Mouse (Mus musculus): ENCODE measurements around the gene Tyrobp. TPM values are rescaled to one million over a fixed set of nuclear protein-coding genes. Genes with fewer than 3 reads are reported as not detected.

Tyrobp gene
- polyA plus RNA-seq, 1 experiment: 7.6 TPM

DNA sequence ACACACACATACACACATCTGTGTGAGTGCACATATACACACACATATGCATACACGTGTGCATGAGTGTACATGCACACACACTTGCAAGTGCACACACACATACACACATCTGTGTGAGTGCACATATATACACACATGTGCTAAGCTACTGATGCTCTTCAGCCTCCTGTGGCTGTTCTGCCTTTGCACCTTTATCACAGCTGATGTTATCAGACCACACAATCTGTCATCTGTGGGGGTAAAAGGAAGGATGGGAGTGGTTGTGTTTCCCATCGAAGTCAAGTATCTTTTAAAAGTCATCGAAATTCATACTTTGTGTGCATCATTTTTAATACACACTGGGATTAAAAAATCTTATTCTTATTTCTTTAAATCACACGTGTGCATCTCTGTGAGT is 11.2 kb upstream of the Tyrobp start:
- H3K4me1 ChIP-seq (ENCODE audit: control insufficient read depth, insufficient read depth, low read length): no peaks in the 10 kb centered on the region
- TF ChIP-seq POLR2A (IDR thresholded peaks at IDR 0.05; ENCODE audit: low read depth, low read length) (no peak), CTCF (IDR thresholded peaks at IDR 0.05; ENCODE audit: borderline replicate concordance, insufficient read depth, low read length) (no peak)
- H3K4me3 ChIP-seq (ENCODE audit: insufficient read depth, low read length): no peak overlapping the region
- H3K27ac ChIP-seq (ENCODE audit: insufficient read depth, low read length): no peak overlapping the region

DNA sequence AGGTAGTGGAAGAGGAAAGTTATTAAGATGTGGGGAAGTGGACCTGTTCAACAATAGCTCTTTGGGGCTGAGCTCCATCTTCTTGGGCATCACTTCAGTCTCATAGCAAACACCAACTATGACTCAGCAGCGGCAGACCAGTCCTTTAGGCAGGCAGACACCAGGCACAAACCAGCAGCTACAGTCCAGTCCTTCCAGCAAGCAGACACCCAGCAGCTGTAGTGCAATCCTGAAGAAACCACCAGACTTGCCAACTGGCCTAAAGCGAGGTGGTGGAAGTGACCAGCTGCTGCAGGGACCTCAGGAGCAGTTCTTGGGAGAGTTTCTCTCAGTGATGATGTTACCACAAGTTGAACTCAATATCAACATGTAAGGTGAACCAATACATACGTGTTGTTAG is 4.9 kb upstream of the Tyrobp start:
- H3K27ac ChIP-seq (ENCODE audit: insufficient read depth, low read length): no peak overlapping the region
- no peaks in the 10 kb centered on the region for H3K4me1 ChIP-seq (ENCODE audit: control insufficient read depth, insufficient read depth, low read length)
- no peak overlapping the region for H3K4me3 ChIP-seq (ENCODE audit: insufficient read depth, low read length)
- TF ChIP-seq CTCF (IDR thresholded peaks at IDR 0.05; ENCODE audit: borderline replicate concordance, insufficient read depth, low read length) (no peak), POLR2A (IDR thresholded peaks at IDR 0.05; ENCODE audit: low read depth, low read length) (no peak)

DNA sequence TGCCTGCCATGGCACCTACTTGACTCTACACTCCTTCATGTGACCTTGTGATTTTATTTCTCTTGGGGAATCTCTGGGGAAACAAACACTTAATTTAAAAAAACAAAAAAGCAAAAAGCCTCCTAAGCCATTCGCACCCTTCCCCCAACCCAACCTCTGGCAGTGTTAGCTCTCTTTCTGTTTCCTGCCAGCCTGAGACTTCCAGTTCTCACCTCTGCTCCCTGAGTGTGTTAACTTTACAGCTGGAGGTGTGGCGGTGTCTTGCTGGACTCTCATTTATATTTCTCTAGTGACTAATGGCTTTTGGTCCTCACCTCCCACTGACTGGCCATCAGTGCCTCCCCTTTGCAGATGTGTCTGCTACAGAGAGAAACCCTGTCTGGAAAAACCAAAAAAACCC is 3.8 kb upstream of the Tyrobp start:
- Histone ChIP-seq H3K4me3 (ENCODE audit: insufficient read depth, low read length) (no peak overlapping the region), H3K4me1 (ENCODE audit: control insufficient read depth, insufficient read depth, low read length) (no peaks in the 10 kb centered on the region)
- TF ChIP-seq CTCF (IDR thresholded peaks at IDR 0.05; ENCODE audit: borderline replicate concordance, insufficient read depth, low read length) (no peak), POLR2A (IDR thresholded peaks at IDR 0.05; ENCODE audit: low read depth, low read length) (no peak)

DNA sequence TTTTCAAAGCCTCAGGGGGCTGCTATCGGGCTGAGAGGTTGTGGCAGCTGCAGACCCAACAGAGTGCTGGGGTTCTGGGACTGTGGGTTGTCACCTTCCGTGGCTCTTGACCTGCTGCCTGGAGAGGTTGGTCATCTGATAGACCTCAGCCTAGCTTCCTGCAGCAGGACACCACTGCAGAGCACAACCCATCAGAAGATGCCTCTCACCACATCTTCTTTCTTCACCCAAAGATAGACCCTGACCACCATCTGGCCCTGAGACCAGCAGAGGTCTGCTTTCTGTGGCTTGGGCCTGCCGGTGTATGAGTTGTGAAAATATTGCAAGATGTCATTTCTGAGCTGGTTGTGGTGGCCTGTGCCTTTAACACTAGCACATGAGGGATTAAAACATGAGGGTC is 2.5 kb upstream of the Tyrobp start:
- Histone ChIP-seq H3K27ac (ENCODE audit: insufficient read depth, low read length) (no peak overlapping the region), H3K4me1 (ENCODE audit: control insufficient read depth, insufficient read depth, low read length) (no peaks in the 10 kb centered on the region), H3K4me3 (ENCODE audit: insufficient read depth, low read length) (no peak overlapping the region)
- TF ChIP-seq CTCF (IDR thresholded peaks at IDR 0.05; ENCODE audit: borderline replicate concordance, insufficient read depth, low read length): no peak
- no peak for TF ChIP-seq POLR2A (IDR thresholded peaks at IDR 0.05; ENCODE audit: low read depth, low read length)

More for the DNA sequence above, 3.8 kb upstream of the Tyrobp start:
- H3K27ac ChIP-seq (ENCODE audit: insufficient read depth, low read length): no peak overlapping the region

DNA sequence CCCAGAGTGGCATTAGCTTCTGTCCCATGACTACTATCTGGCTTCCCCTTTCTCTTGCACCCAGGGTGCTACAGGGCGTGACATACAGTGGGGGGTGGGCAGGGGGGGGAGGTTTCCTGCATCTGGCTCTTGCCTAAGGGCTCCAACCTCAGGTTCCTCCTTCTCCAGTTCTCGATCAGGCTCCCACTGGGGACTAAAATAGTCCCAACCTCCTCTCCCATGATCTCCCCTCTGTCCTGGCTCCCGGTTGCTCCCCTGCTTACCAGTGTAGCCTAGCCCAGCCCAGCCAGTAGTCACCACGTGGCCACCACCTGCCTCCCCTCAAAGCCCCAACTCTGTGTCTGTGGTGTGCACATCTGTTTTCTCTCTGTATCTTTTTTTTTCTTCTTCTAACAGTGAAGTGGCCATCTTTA is 819 bp upstream of the Tyrobp start:
- Histone ChIP-seq H3K4me1 (ENCODE audit: control insufficient read depth, insufficient read depth, low read length) (no peaks in the 10 kb centered on the region), H3K27ac (ENCODE audit: insufficient read depth, low read length) (no peak overlapping the region), H3K4me3 (ENCODE audit: insufficient read depth, low read length) (no peak overlapping the region)
- TF ChIP-seq CTCF (IDR thresholded peaks at IDR 0.05; ENCODE audit: borderline replicate concordance, insufficient read depth, low read length) (no peak), POLR2A (IDR thresholded peaks at IDR 0.05; ENCODE audit: low read depth, low read length) (no peak)

DNA sequence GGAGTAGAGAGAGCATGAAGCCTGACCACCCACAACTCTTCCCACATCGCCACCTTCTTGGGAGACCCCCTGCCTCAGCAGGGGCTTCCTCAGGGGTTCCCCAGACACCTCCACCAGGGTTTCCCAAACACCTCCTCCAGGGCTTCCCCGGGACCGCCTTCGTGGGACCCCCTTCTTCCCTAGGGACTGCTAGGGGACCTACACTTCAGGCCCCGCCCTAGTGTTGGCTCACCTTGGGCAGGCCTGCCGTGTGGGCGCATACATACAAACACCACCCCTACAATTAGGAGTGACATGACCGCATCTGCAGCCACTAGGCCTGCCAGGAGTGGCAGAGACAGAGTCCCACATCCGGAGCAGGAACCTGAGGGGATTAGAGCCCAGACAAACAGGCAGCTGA is 4.3 kb downstream of the Tyrobp start:
- Histone ChIP-seq H3K27ac (ENCODE audit: insufficient read depth, low read length) (no peak overlapping the region), H3K4me1 (ENCODE audit: control insufficient read depth, insufficient read depth, low read length) (peaks cover 3% of the 10 kb centered on the region; the same call in 1 of the 2 replicates), H3K4me3 (ENCODE audit: insufficient read depth, low read length) (no peak overlapping the region)
- TF ChIP-seq CTCF (IDR thresholded peaks at IDR 0.05; ENCODE audit: borderline replicate concordance, insufficient read depth, low read length) (no peak), POLR2A (IDR thresholded peaks at IDR 0.05; ENCODE audit: low read depth, low read length) (no peak)

DNA sequence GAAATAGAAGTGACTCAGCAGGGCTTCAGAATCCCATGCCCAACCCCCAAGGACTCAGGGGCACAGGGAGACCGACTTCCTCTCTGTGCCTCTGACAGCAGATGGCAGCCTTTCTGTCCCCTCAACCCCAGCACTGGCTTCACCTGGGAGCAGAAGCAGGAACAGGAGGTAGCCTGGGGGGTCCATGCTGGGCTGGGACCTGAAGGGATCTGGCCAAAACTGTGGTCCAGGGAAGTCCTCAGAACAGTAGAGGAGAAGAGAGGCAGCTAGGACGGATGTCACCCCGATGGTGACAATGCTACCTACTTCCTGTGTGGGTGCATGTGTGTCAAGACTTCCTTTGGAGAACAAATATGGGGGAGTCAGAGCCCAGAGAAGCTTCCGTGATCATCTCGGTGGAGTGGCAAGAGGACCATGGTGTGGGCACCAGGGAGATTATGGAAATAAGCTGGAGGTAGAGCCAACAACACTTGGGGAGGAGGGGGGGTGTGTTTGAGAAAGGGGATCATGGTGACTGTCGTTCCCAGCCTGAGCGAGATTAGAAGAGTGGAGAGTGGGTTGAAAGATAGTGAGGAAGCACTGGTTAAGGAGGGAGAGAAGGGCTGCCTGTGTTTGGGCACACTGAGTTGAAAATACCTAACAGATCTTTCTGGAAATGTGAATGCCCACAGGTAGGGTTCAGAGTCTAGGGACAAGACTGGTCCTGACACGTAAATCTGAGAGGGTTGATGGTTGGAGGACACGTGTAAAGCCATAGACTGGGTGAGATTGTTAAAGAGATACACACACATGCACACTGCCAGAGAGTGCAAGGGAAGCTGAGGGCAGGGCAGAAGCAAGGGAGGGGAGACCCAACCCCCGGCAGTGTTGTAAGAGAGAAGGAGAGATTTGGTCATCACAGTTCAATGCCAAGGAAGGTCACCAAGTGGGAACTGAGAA is 6.3 kb downstream of the Tyrobp start, which contains the start of gene Hcst:
Hcst (minus strand) TSS at position 294 of the 939 bp plus-strand sequence.
- peaks cover 3% of the 10 kb centered on the region; the same call in 1 of the 2 replicates for H3K4me1 ChIP-seq (ENCODE audit: control insufficient read depth, insufficient read depth, low read length)
- H3K27ac ChIP-seq (ENCODE audit: insufficient read depth, low read length): no peak within 1 kb of the TSS

DNA sequence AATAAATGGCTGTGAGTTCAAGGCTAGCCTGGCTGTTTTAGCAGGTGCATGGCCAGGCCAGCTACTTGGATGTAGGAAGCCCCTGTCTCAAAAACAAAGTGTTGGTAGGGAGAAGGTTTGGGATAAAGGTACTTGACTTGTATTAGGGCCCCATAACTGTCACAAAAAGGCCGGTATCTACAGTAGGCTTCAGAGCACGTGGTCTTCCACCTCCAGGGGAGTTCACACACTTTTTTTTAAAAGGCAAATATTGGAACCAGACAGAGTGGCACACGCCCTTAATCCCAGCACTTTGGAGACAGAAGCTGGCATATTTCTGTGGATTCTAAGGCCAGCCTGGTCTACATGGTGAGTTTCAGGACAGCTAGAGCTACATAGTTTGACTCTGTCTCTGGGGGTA is 7.1 kb downstream of the Tyrobp start:
- H3K27ac ChIP-seq (ENCODE audit: insufficient read depth, low read length): no peak overlapping the region
- TF ChIP-seq POLR2A (IDR thresholded peaks at IDR 0.05; ENCODE audit: low read depth, low read length) (no peak), CTCF (IDR thresholded peaks at IDR 0.05; ENCODE audit: borderline replicate concordance, insufficient read depth, low read length) (no peak)
- H3K4me1 ChIP-seq (ENCODE audit: control insufficient read depth, insufficient read depth, low read length): peaks cover 3% of the 10 kb centered on the region; the same call in 1 of the 2 replicates
- H3K4me3 ChIP-seq (ENCODE audit: insufficient read depth, low read length): no peak overlapping the region

More for the DNA sequence above, 6.3 kb downstream of the Tyrobp start, which contains the start of gene Hcst:
- TF ChIP-seq CTCF (IDR thresholded peaks at IDR 0.05; ENCODE audit: borderline replicate concordance, insufficient read depth, low read length) (no peak), POLR2A (IDR thresholded peaks at IDR 0.05; ENCODE audit: low read depth, low read length) (no peak)
- H3K4me3 ChIP-seq (ENCODE audit: insufficient read depth, low read length): no peak within 1 kb of the TSS

DNA sequence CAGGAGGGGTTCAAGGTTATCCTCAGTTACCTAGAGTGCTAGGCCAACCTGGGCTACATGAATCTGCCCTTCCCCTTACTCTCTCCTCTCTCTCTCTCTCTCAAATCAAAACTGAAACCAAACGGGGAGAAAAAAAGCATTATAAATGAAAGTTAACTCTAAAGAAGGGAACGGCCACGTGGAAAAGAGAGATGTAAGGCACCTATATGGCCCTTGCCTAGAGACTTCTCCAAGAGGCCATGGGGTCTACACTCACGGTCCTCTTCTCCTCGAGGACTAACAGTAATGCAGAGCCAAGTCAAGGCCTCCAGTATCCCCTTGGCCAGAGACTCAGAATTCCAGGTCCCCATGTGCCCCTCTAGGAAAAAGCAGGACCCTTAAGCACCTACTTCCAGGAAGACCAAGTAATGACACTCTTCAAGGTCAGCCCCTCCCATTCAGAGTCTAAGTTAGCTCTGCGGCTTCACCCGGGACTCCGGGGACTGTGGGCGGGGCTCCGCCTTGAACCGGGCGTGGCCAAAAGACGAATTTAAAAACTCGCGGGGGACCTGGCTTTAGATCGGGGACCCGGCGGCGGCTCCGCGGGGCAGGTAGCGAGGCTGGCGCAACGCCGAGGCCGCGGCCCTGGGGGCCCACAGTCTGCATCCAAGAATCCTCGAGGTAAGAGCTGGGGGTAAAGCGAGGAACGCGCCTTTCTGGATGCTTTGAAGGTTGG is 7.8 kb downstream of the Tyrobp start, which contains the start of gene Nfkbid:
Nfkbid (plus strand) TSS at position 558 of the 715 bp plus-strand sequence.
- Histone ChIP-seq H3K27ac (ENCODE audit: insufficient read depth, low read length) (no peak within 1 kb of the TSS), H3K4me1 (ENCODE audit: control insufficient read depth, insufficient read depth, low read length) (peaks cover 3% of the 10 kb centered on the region; the same call in 1 of the 2 replicates), H3K4me3 (ENCODE audit: insufficient read depth, low read length) (peak within 1 kb of the TSS; percentile 53)
- TF ChIP-seq POLR2A (IDR thresholded peaks at IDR 0.05; ENCODE audit: low read depth, low read length) (no peak), CTCF (IDR thresholded peaks at IDR 0.05; ENCODE audit: borderline replicate concordance, insufficient read depth, low read length) (no peak)

Data from embryonic fibroblast, embryonic 13.5 days (primary cell).